Mouse (Mus musculus) liver, postnatal 0 days (tissue): Measurements from ENCODE around the gene Edn2. TPM values are rescaled to one million over a fixed set of nuclear protein-coding genes. Genes with fewer than 3 reads are reported as not detected.

Experiments
- ATAC-seq: fragments of 200-750 bp; cut with Nextera tagmentation; 2 replicates; pipeline ENCODE4 v1.8.0; 2017; ENCODE audit warnings: mild to moderate bottlenecking, moderate library complexity
- DNase-seq: peaks from one replicate; pipeline ENCODE4 v3.0.0-alpha.2; 2016
- H3K27ac ChIP-seq: fragments of 300-500 bp; sonication (generic); 2 replicates; pipeline ENCODE4 v1.5.1; 2014; ENCODE audit warnings: antibody characterized with exemption, moderate library complexity, mild to moderate bottlenecking, low read depth
- H3K27me3 ChIP-seq: fragments of 300-500 bp; sonication (generic); 2 replicates; pipeline ENCODE4 v1.6.1; 2014; ENCODE audit warnings: low read length, control low read depth, mixed read lengths; ENCODE audit not compliant: insufficient read depth
- H3K36me3 ChIP-seq: fragments of 300-500 bp; sonication (generic); replicated peaks from 2 replicates; pipeline ENCODE4 v1.6.1; 2014; ENCODE audit warnings: mild to moderate bottlenecking, control low read depth, low read length, moderate library complexity, mixed read lengths; ENCODE audit not compliant: insufficient read depth
- H3K4me1 ChIP-seq: fragments of 300-500 bp; sonication (generic); 2 replicates; pipeline ENCODE4 v1.6.1; 2014; ENCODE audit warnings: antibody characterized with exemption, mild to moderate bottlenecking, control low read depth; ENCODE audit not compliant: insufficient read depth
- H3K4me2 ChIP-seq: fragments of 300-500 bp; sonication (generic); 2 replicates; pipeline ENCODE4 v1.6.1; 2014; ENCODE audit warnings: low read depth, mild to moderate bottlenecking, low read length, moderate library complexity, mixed read lengths
- H3K4me3 ChIP-seq: fragments of 300-500 bp; sonication (generic); 2 replicates; pipeline ENCODE4 v1.5.1; 2014; ENCODE audit warnings: low read depth, low read length
- H3K9ac ChIP-seq: fragments of 300-500 bp; sonication (generic); replicated peaks from 2 replicates; pipeline ENCODE4 v1.6.1; 2014; ENCODE audit warnings: mild to moderate bottlenecking, moderate library complexity
- H3K9me3 ChIP-seq: fragments of 300-500 bp; sonication (generic); 2 replicates; pipeline ENCODE4 v1.6.1; 2016; ENCODE audit warnings: mild to moderate bottlenecking, control low read depth, low read length, mixed read lengths
- CTCF ChIP-seq: sonication (generic); IDR thresholded peaks from 2 replicates; pipeline ENCODE4 v1.5.1; 2016; ENCODE audit warnings: antibody characterized with exemption, low read depth
- EP300 ChIP-seq: IDR thresholded peaks from 2 replicates; pipeline ENCODE4 v1.6.1; 2016; ENCODE audit warnings: antibody characterized with exemption, low read depth, mild to moderate bottlenecking
- WGBS: fragments of 180-500 bp; shearing (Covaris S2); extraction: QIAGEN DNeasy Blood & Tissue Kit; methylation state at CpG from one replicate; pipeline ENCODE4 v1.1.7; 2014; ENCODE audit not compliant: insufficient replicate concordance; 5-methylcytosine and 5-hydroxymethylcytosine counted together
- polyA plus RNA-seq: library from polyadenylated mRNA; unstranded; fragments of >200 nt; fragmentation: Nextera tagmentation; extraction: Ambion mirVana; gene quantifications from 2 replicates; pipeline ENCODE4 v1.2.1, GENCODE M21; 2015

The Edn2 gene
- polyA plus RNA-seq, 1 experiment from 2014 or later = 0.07 TPM

DNA sequence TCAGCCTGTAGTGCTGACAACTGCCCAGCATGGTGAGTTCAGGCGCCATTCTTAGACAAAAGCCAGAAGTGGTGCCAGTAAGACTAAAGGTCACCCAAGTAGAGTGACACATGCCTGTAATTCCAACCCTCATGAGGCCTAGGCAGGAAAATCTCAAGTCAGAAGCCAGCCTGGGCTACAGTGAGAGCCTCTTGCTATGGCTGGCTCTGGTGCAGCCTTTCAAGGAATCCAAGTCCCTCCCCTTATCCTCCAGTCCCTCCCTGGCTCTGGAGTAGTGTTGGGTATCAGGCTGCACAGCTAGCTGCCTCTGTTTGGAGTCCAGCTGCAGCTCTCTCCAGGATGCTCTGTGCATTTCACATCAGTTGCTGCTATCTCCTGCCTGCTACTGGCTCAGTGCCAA lies 19.2 kb upstream of the Edn2 start:
- no peak for ATAC-seq
- Histone ChIP-seq H3K9ac (no peak overlapping the region), H3K27me3 (no peaks in the 10 kb centered on the region), H3K4me3 (no peak overlapping the region), H3K4me1 (no peaks in the 10 kb centered on the region), H3K4me2 (no peak overlapping the region), H3K27ac (no peak overlapping the region), H3K9me3 (no peaks in the 10 kb centered on the region), H3K36me3 (no peaks in the 10 kb centered on the region)
- DNase-seq = no peak
- WGBS = 90% methylated on average over 1 of the region's 1 CpGs
- no peak for TF ChIP-seq CTCF

DNA sequence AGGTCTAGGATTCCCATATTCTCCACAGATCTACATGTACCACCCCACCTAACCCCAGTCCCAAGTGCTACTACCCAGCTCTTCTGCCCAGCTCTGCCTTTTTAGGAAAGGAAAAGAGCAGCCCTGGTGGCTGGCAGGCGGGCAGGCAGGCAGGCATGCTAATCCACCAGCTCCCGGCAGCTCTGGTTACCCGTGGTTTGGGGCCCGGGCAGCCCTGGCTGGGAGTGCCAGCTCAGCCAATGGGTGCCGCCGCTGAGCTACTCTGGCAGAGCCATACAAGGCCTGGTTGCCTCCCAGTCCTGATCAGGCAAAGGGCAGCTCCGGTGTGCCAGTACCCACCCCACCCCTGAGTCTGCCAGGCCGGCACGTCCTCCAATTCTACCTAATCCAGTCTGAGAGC lies 18.1 kb upstream of the Edn2 start:
- ATAC-seq (no peak), DNase-seq (no peak)
- Histone ChIP-seq H3K4me3 (no peak overlapping the region), H3K9me3 (no peaks in the 10 kb centered on the region), H3K27me3 (peaks cover 5% of the 10 kb centered on the region; the same call in 1 of the 2 replicates), H3K4me2 (no peak overlapping the region), H3K9ac (no peak overlapping the region), H3K27ac (no peak overlapping the region), H3K4me1 (no peaks in the 10 kb centered on the region), H3K36me3 (no peaks in the 10 kb centered on the region)
- TF ChIP-seq EP300 = no peak
- no peak for TF ChIP-seq CTCF
- WGBS = 77% methylated on average over 9 of the region's 9 CpGs

DNA sequence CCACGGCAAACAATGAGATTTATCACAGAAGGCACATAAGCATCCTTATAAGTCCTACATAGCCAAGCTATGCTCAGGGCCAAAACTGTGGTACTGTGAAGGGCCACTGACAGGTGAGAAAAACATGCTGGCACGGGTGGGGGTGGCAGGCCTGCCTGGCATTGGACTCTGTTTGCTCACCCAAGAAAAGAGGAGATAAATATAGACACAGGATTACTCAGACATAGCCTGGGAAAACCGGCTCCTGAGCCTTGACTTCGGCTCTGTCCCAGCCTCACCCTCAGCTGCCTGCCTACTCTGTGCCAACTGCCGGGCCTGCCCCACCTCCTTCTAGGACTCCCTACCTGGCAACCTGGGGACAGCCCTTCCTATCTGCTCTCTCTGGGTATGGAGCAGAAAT lies 16.7 kb upstream of the Edn2 start:
- Histone ChIP-seq H3K36me3 (no peaks in the 10 kb centered on the region), H3K4me3 (no peak overlapping the region), H3K9me3 (no peaks in the 10 kb centered on the region), H3K4me2 (no peak overlapping the region), H3K27ac (no peak overlapping the region), H3K9ac (no peak overlapping the region), H3K27me3 (peaks cover 19% of the 10 kb centered on the region), H3K4me1 (0 out of 2 replicates have a peak, but pooled peaks cover 5% of the 10 kb centered on the region)
- DNase-seq (no peak), ATAC-seq (no peak)
- no peak for TF ChIP-seq CTCF
- no peak for TF ChIP-seq EP300
- WGBS = 70% methylated on average over 5 of the region's 5 CpGs

DNA sequence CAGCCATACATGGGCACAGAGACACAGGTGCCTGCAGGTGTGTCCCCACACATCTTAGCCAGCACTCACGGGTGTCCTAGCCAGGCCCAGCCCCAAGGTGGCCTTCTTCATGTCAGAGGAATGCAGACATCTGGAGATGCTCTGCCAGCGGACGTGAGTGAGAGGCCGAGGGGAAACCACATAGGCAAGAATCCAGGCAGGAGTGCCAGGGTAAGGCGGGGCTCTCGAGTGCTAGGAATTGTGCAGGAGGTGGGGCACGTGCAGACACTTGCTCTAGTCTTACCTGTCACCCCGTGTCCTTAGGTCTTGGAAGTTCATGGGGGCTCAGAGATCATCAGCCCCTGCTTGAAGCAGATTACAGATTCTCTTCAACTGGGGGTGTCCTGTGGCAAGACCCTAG lies 15.1 kb upstream of the Edn2 start:
- DNase-seq (no peak), ATAC-seq (no peak)

DNA sequence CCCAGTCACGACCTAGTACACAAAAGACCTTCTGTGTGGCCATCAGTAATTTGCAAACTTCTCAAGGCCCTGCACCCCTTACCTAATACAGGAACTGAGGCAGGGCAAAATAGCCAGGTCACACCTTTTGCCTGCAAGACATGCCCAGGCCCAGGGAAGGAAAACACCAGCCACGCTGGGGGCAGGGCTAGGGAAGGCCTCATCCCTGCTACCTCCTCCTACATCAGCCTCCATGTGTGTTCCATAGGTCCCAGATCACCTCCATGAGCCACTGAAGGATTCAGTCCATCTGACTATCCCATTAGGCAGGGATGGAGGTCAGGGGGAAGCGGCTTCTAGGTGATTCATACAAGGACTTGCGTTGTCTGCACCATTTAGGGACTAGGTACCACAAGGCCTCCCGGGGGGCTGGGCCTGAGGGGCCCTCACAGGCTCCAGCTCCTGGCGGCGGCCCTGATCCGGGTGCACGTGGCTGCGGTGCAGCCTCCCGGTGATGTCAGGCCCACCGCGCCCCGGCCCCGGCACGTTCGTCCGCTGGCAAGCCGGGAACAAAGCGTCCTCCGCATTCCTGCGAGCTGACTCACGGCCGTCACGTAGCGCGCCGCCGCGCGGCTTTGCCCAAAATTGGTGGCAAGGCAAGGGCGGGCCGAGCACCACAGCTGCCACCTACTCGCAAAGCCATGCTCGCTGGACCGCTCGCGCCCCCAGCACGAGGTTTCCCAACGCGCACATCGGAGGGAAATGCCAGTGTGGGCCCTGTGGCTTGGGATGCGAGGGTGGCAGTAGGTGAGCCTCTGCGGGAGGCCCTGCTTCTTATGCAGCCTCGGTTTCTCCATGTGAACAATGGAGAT lies 12.5 kb upstream of the Edn2 start:
- peak; percentile 52 for DNase-seq
- TF ChIP-seq CTCF = no peak
- TF ChIP-seq EP300 = no peak
- Histone ChIP-seq H3K27ac (no peak overlapping the region), H3K9ac (no peak overlapping the region), H3K36me3 (no peaks in the 10 kb centered on the region), H3K27me3 (peaks cover 25% of the 10 kb centered on the region), H3K4me3 (no peak overlapping the region), H3K4me2 (peak overlapping the region; percentile 36), H3K4me1 (0 out of 2 replicates have a peak, but pooled peaks cover 5% of the 10 kb centered on the region), H3K9me3 (no peaks in the 10 kb centered on the region)
- WGBS = 6% methylated on average over 45 of the region's 45 CpGs
- ATAC-seq = peak; percentile 70

More for the DNA sequence above, 15.1 kb upstream of the Edn2 start:
- Histone ChIP-seq H3K9ac (no peak overlapping the region), H3K4me2 (no peak overlapping the region), H3K27ac (no peak overlapping the region), H3K9me3 (no peaks in the 10 kb centered on the region), H3K4me3 (no peak overlapping the region), H3K4me1 (0 out of 2 replicates have a peak, but pooled peaks cover 5% of the 10 kb centered on the region), H3K36me3 (no peaks in the 10 kb centered on the region), H3K27me3 (peaks cover 25% of the 10 kb centered on the region)
- 59% methylated on average over 8 of the region's 8 CpGs for WGBS
- TF ChIP-seq EP300 = no peak
- TF ChIP-seq CTCF = no peak

DNA sequence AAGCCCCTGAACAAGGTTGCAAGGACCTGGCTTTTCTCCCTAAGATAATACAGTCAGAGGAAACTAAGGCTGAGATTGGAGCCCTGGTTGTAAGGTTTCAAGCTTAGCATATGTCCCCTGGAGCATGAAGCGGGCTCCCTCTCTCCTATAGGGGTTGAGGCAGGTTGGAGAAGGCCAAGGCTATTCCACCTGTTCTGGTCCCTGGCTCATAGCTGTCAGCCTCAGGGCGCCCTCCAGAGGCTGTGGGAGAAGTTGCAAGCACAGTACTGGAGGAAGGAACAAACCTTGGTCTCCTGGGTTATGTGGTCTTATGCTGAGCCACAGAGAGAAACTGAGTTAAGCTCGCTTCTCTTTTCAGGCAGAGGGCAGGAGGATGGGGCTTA lies 11.9 kb upstream of the Edn2 start:
- Histone ChIP-seq H3K27me3 (peaks cover 25% of the 10 kb centered on the region), H3K4me1 (0 out of 2 replicates have a peak, but pooled peaks cover 5% of the 10 kb centered on the region), H3K27ac (no peak overlapping the region), H3K9ac (no peak overlapping the region), H3K4me2 (peak overlapping the region; percentile 36), H3K4me3 (no peak overlapping the region), H3K36me3 (no peaks in the 10 kb centered on the region), H3K9me3 (no peaks in the 10 kb centered on the region)
- 40% methylated on average over 3 of the region's 3 CpGs for WGBS
- DNase-seq (no peak), ATAC-seq (no peak)
- no peak for TF ChIP-seq EP300
- peak; percentile 56 for TF ChIP-seq CTCF
